Mouse (Mus musculus) hindbrain, embryonic 10.5 days (tissue): ENCODE measurements at regions not wholly inside any gene's neighbourhood (a gene's known extent, or its start where the extent isn't known, plus 50 kb on each side); places are given as distances from the start of the nearest gene placed in this dataset.
A peak's percentile ranks its signal among the peaks of the same experiment; 100 is the strongest.

Source experiments
- DNase-seq: peaks from one replicate; pipeline ENCODE4 v3.0.0-alpha.2; 2017; ENCODE audit warnings: low spot score
- H3K27ac ChIP-seq: fragments of 300-500 bp; sonication (generic); 2 replicates; pipeline ENCODE4 v1.5.1; 2016; ENCODE audit warnings: mild to moderate bottlenecking, moderate library complexity
- H3K27me3 ChIP-seq: fragments of 300-500 bp; sonication (generic); 2 replicates; pipeline ENCODE4 v1.6.1; 2016; ENCODE audit warnings: mild to moderate bottlenecking; ENCODE audit not compliant: poor library complexity, insufficient read depth, severe bottlenecking
- H3K36me3 ChIP-seq: fragments of 300-500 bp; sonication (generic); 2 replicates; pipeline ENCODE4 v1.6.1; 2016; ENCODE audit warnings: mild to moderate bottlenecking, moderate library complexity
- H3K4me1 ChIP-seq: fragments of 300-500 bp; sonication (generic); replicated peaks from 2 replicates; pipeline ENCODE4 v1.6.1; 2016; ENCODE audit warnings: mild to moderate bottlenecking
- H3K4me3 ChIP-seq: fragments of 300-500 bp; sonication (generic); 2 replicates; pipeline ENCODE4 v1.5.1; 2016; ENCODE audit warnings: mild to moderate bottlenecking, moderate library complexity
- H3K9me3 ChIP-seq: fragments of 300-500 bp; sonication (generic); 2 replicates; pipeline ENCODE4 v1.6.1; 2016; ENCODE audit warnings: mild to moderate bottlenecking, moderate library complexity
- WGBS: fragments of 180-500 bp; shearing (Covaris S2); methylation state at CpG from one replicate; pipeline ENCODE4 v1.1.7; 2016; 5-methylcytosine and 5-hydroxymethylcytosine counted together

- no peaks in the 10 kb centered on the region for H3K36me3 ChIP-seq
- no peak for DNase-seq
- no peak overlapping the region for H3K27ac ChIP-seq
- no peaks in the 10 kb centered on the region for H3K9me3 ChIP-seq
- H3K4me1 ChIP-seq: no peaks in the 10 kb centered on the region
- WGBS: 90% methylated on average over 8 of the region's 8 CpGs
- no peaks in the 10 kb centered on the region for H3K27me3 ChIP-seq
- no peak overlapping the region for H3K4me3 ChIP-seq
These were observed 521.3 kb downstream of the Gbe1 start for GRCm38 (mm10) chr16:70835006-70835405.

GRCm38 (mm10) chr16:70838139-70838538, 524.4 kb downstream of the Gbe1 start:
- no peak for DNase-seq
- no peaks in the 10 kb centered on the region for H3K4me1 ChIP-seq
- WGBS: 84% methylated on average over 1 of the region's 1 CpGs
- H3K4me3 ChIP-seq: no peak overlapping the region
- H3K36me3 ChIP-seq: no peaks in the 10 kb centered on the region
- H3K27ac ChIP-seq: no peak overlapping the region
- no peaks in the 10 kb centered on the region for H3K9me3 ChIP-seq
- no peaks in the 10 kb centered on the region for H3K27me3 ChIP-seq

GRCm38 (mm10) chr16:70868241-70868640, 554.5 kb downstream of the Gbe1 start:
- Histone ChIP-seq H3K4me3 (no peak overlapping the region), H3K27ac (no peak overlapping the region), H3K36me3 (no peaks in the 10 kb centered on the region), H3K9me3 (no peaks in the 10 kb centered on the region), H3K4me1 (no peaks in the 10 kb centered on the region), H3K27me3 (no peaks in the 10 kb centered on the region)
- DNase-seq: no peak
- WGBS: 80% methylated on average over 2 of the region's 2 CpGs

GRCm38 (mm10) chr16:70869205-70869604, 555.5 kb downstream of the Gbe1 start:
- DNase-seq: no peak
- no peaks in the 10 kb centered on the region for H3K27me3 ChIP-seq
- no peaks in the 10 kb centered on the region for H3K9me3 ChIP-seq
- WGBS: 78% methylated on average over 4 of the region's 4 CpGs
- no peak overlapping the region for H3K4me3 ChIP-seq
- H3K4me1 ChIP-seq: no peaks in the 10 kb centered on the region
- no peaks in the 10 kb centered on the region for H3K36me3 ChIP-seq
- H3K27ac ChIP-seq: no peak overlapping the region

GRCm38 (mm10) chr16:70874080-70874479, 560.3 kb downstream of the Gbe1 start:
- no peak overlapping the region for H3K27ac ChIP-seq
- H3K9me3 ChIP-seq: no peaks in the 10 kb centered on the region
- 43% methylated on average over 2 of the region's 2 CpGs for WGBS
- H3K4me1 ChIP-seq: no peaks in the 10 kb centered on the region
- no peaks in the 10 kb centered on the region for H3K36me3 ChIP-seq
- no peak for DNase-seq
- H3K27me3 ChIP-seq: no peaks in the 10 kb centered on the region
- H3K4me3 ChIP-seq: no peak overlapping the region

GRCm38 (mm10) chr16:70880678-70881077, 566.9 kb downstream of the Gbe1 start:
- Histone ChIP-seq H3K9me3 (no peaks in the 10 kb centered on the region), H3K36me3 (no peaks in the 10 kb centered on the region), H3K27ac (0 out of 2 replicates have a peak overlapping the region, but pooled peaks have one; percentile 5), H3K4me1 (peaks cover 5% of the 10 kb centered on the region; the same call in 1 of the 2 replicates), H3K27me3 (no peaks in the 10 kb centered on the region), H3K4me3 (no peak overlapping the region)
- WGBS: 42% methylated on average over 2 of the region's 2 CpGs
- DNase-seq: no peak

- Histone ChIP-seq H3K4me3 (no peak overlapping the region), H3K4me1 (peaks cover 5% of the 10 kb centered on the region; the same call in 1 of the 2 replicates), H3K36me3 (no peaks in the 10 kb centered on the region), H3K9me3 (no peaks in the 10 kb centered on the region), H3K27ac (no peak overlapping the region), H3K27me3 (no peaks in the 10 kb centered on the region)
- DNase-seq: no peak
- WGBS: 79% methylated on average over 14 of the region's 14 CpGs
These were observed 567.5 kb downstream of the Gbe1 start for GRCm38 (mm10) chr16:70881098-70881850.

GRCm38 (mm10) chr16:70900085-70900484, 586.3 kb downstream of the Gbe1 start:
- Histone ChIP-seq H3K27ac (no peak overlapping the region), H3K27me3 (no peaks in the 10 kb centered on the region), H3K9me3 (no peaks in the 10 kb centered on the region), H3K4me1 (no peaks in the 10 kb centered on the region), H3K4me3 (no peak overlapping the region), H3K36me3 (no peaks in the 10 kb centered on the region)
- 91% methylated on average over 5 of the region's 5 CpGs for WGBS
- DNase-seq: no peak

GRCm38 (mm10) chr16:70920047-70920446, 606.3 kb downstream of the Gbe1 start:
- Histone ChIP-seq H3K4me1 (no peaks in the 10 kb centered on the region), H3K4me3 (no peak overlapping the region), H3K27me3 (no peaks in the 10 kb centered on the region), H3K27ac (no peak overlapping the region), H3K36me3 (no peaks in the 10 kb centered on the region), H3K9me3 (no peaks in the 10 kb centered on the region)
- DNase-seq: no peak

- Histone ChIP-seq H3K27me3 (no peaks in the 10 kb centered on the region), H3K36me3 (no peaks in the 10 kb centered on the region), H3K4me3 (no peak overlapping the region), H3K27ac (no peak overlapping the region), H3K9me3 (no peaks in the 10 kb centered on the region), H3K4me1 (no peaks in the 10 kb centered on the region)
- DNase-seq: no peak
- WGBS: 61% methylated on average over 1 of the region's 1 CpGs
These were observed 615.9 kb downstream of the Gbe1 start for GRCm38 (mm10) chr16:70929651-70930050.

- Histone ChIP-seq H3K27me3 (no peaks in the 10 kb centered on the region), H3K9me3 (0 out of 2 replicates have a peak, but pooled peaks cover 6% of the 10 kb centered on the region), H3K4me1 (no peaks in the 10 kb centered on the region), H3K4me3 (no peak overlapping the region), H3K27ac (no peak overlapping the region), H3K36me3 (no peaks in the 10 kb centered on the region)
- DNase-seq: no peak
These were observed 622.2 kb downstream of the Gbe1 start for GRCm38 (mm10) chr16:70935959-70936358.

GRCm38 (mm10) chr16:70952937-70953336, 639.2 kb downstream of the Gbe1 start:
- Histone ChIP-seq H3K9me3 (no peaks in the 10 kb centered on the region), H3K27me3 (no peaks in the 10 kb centered on the region)
- 92% methylated on average over 2 of the region's 2 CpGs for WGBS

More at GRCm38 (mm10) chr16:70952937-70953336, 639.2 kb downstream of the Gbe1 start:
- Histone ChIP-seq H3K4me3 (no peak overlapping the region), H3K4me1 (no peaks in the 10 kb centered on the region), H3K36me3 (no peaks in the 10 kb centered on the region), H3K27ac (no peak overlapping the region)
- DNase-seq: no peak
